Mouse (Mus musculus): ENCODE results near the gene Agap3. TPM values are rescaled to one million over a fixed set of nuclear protein-coding genes. Genes with fewer than 3 reads are reported as not detected.

Gene Agap3
- total RNA-seq, 2 experiments from 2014 or later = 67.8 to 71.0 TPM

- Histone ChIP-seq H3K27ac (no peak overlapping the region), H3K4me3 (no peak overlapping the region)
- intact Hi-C loops (cut with DNase I) = loop anchor here (1.0 kb wide), 2 partner anchors 87 to 142 kb away; no protein-coding TSS in a partner anchor
- TF ChIP-seq CTCF (IDR thresholded peaks at IDR 0.05) = peak; percentile 79
- DNase-seq = peak; percentile 73
Measured at GRCm38 (mm10) chr5:24510635-24511034, 58.7 kb downstream of the Agap3 start.

- peak; percentile 63 for DNase-seq
- intact Hi-C loops (cut with DNase I) = loop anchor here (2.0 kb wide), 1 partner anchor 17 kb away; no protein-coding TSS in a partner anchor
Measured at GRCm38 (mm10) chr5:24512271-24512670, 60.3 kb downstream of the Agap3 start.

GRCm38 (mm10) chr5:24521366-24521765, 69.4 kb downstream of the Agap3 start:
- no peak for TF ChIP-seq CTCF (IDR thresholded peaks at IDR 0.05)
- intact Hi-C loops (cut with DNase I) = no loop called here
- no peak for DNase-seq
- Histone ChIP-seq H3K4me3 (no peak overlapping the region), H3K27ac (no peak overlapping the region)

More at GRCm38 (mm10) chr5:24512271-24512670, 60.3 kb downstream of the Agap3 start:
- no peak for TF ChIP-seq CTCF (IDR thresholded peaks at IDR 0.05)
- Histone ChIP-seq H3K27ac (no peak overlapping the region), H3K4me3 (no peak overlapping the region)

GRCm38 (mm10) chr5:24523806-24524205, 71.8 kb downstream of the Agap3 start:
- no peak overlapping the region for H3K4me3 ChIP-seq
- TF ChIP-seq CTCF (IDR thresholded peaks at IDR 0.05) = no peak
- no peak overlapping the region for H3K27ac ChIP-seq
- no peak for DNase-seq
- intact Hi-C loops (cut with DNase I) = no loop called here

- TF ChIP-seq CTCF (IDR thresholded peaks at IDR 0.05) = no peak
- no peak overlapping the region for H3K27ac ChIP-seq
- no peak overlapping the region for H3K4me3 ChIP-seq
- no peak for DNase-seq
- intact Hi-C loops (cut with DNase I) = no loop called here
Measured at GRCm38 (mm10) chr5:24524522-24524921, 72.5 kb downstream of the Agap3 start.

- TF ChIP-seq CTCF (IDR thresholded peaks at IDR 0.05) = no peak
- H3K4me3 ChIP-seq = peak overlapping the region; percentile 69
- intact Hi-C loops (cut with DNase I) = no loop called here
- no peak overlapping the region for H3K27ac ChIP-seq
- no peak for DNase-seq
Measured at GRCm38 (mm10) chr5:24525360-24526189, 73.6 kb downstream of the Agap3 start.

- intact Hi-C loops (cut with DNase I) = no loop called here
- peak overlapping the region; percentile 69 for H3K4me3 ChIP-seq
- H3K27ac ChIP-seq = no peak overlapping the region
Measured at GRCm38 (mm10) chr5:24526190-24526888, 74.4 kb downstream of the Agap3 start.

GRCm38 (mm10) chr5:24526889-24527230, 74.9 kb downstream of the Agap3 start, which contains the start of gene Gbx1:
TSS of gene Gbx1 (minus strand) at chr5:24527202.
- intact Hi-C loops (cut with DNase I) = no loop called here
- TF ChIP-seq CTCF (IDR thresholded peaks at IDR 0.05) = no peak; the same call in 1 of the 2 replicates
- peak; percentile 66 for DNase-seq
- no peak within 1 kb of the TSS for H3K27ac ChIP-seq
- H3K4me3 ChIP-seq = peak within 1 kb of the TSS; percentile 69

More at GRCm38 (mm10) chr5:24526190-24526888, 74.4 kb downstream of the Agap3 start:
- TF ChIP-seq CTCF (IDR thresholded peaks at IDR 0.05) = peak; percentile 12; the same call in 1 of the 2 replicates
- peak; percentile 48 for DNase-seq

- intact Hi-C loops (cut with DNase I) = loop anchor here (2.0 kb wide), 1 partner anchor 15 kb away; no protein-coding TSS in a partner anchor
- Histone ChIP-seq H3K4me3 (no peak overlapping the region), H3K27ac (no peak overlapping the region)
- no peak for DNase-seq
- TF ChIP-seq CTCF (IDR thresholded peaks at IDR 0.05) = no peak
Measured at GRCm38 (mm10) chr5:24527780-24528179, 75.8 kb downstream of the Agap3 start.

- TF ChIP-seq CTCF (IDR thresholded peaks at IDR 0.05) = no peak
- intact Hi-C loops (cut with DNase I) = loop anchor here (5.0 kb wide), 1 partner anchor 122 kb away; no protein-coding TSS in a partner anchor
- Histone ChIP-seq H3K4me3 (no peak overlapping the region), H3K27ac (no peak overlapping the region)
- peak; percentile 95 for DNase-seq
Measured at GRCm38 (mm10) chr5:24530042-24530689, 78.2 kb downstream of the Agap3 start.

GRCm38 (mm10) chr5:24533391-24533790, 81.4 kb downstream of the Agap3 start:
- Histone ChIP-seq H3K4me3 (no peak overlapping the region), H3K27ac (no peak overlapping the region)
- no peak for TF ChIP-seq CTCF (IDR thresholded peaks at IDR 0.05)
- intact Hi-C loops (cut with DNase I) = loop anchor here (5.0 kb wide), 1 partner anchor 119 kb away; no protein-coding TSS in a partner anchor
- DNase-seq = no peak

GRCm38 (mm10) chr5:24534292-24534691, 82.3 kb downstream of the Agap3 start:
- Histone ChIP-seq H3K4me3 (no peak overlapping the region), H3K27ac (no peak overlapping the region)
- DNase-seq = no peak
- intact Hi-C loops (cut with DNase I) = loop anchor here (5.0 kb wide), 1 partner anchor 118 kb away; no protein-coding TSS in a partner anchor
- peak; percentile 54 for TF ChIP-seq CTCF (IDR thresholded peaks at IDR 0.05)

All from gastrocnemius, adult 2 months (tissue).